Mouse (Mus musculus) E14TG2a.4 (cell line): ENCODE data around the gene Cdk6.

ENCODE experiments used
- CTCF ChIP-seq: conservative IDR thresholded peaks from 2 replicates; pipeline ENCODE4 v1.5.1; 2014; ENCODE audit warnings: low read length
- POU5F1 ChIP-seq: IDR thresholded peaks from 2 replicates; pipeline ENCODE4 v1.6.1; 2014; ENCODE audit warnings: low read length, borderline replicate concordance

- no peak for TF ChIP-seq CTCF
- no peak for TF ChIP-seq POU5F1
These were observed 119.6 kb downstream of the Cdk6 start for GRCm38 (mm10) chr5:3460907-3461306.
